Mouse (Mus musculus) kidney, adult 2 months (tissue): ENCODE measurements around the gene Camk2d.

Experiments
- CTCF ChIP-seq: fragments of 200-500 bp; conservative IDR thresholded peaks from 2 replicates; pipeline ENCODE4 v1.5.1; 2011; ENCODE audit warnings: low read depth, mild to moderate bottlenecking, control low read depth, low read length, moderate library complexity, mixed read lengths; ENCODE audit not compliant: insufficient read depth, insufficient read length
- POLR2A ChIP-seq: fragments of 200-500 bp; IDR thresholded peaks from one replicate; pipeline ENCODE4 v1.6.1; 2011; ENCODE audit warnings: low read depth, low read length, control low read depth

DNA sequence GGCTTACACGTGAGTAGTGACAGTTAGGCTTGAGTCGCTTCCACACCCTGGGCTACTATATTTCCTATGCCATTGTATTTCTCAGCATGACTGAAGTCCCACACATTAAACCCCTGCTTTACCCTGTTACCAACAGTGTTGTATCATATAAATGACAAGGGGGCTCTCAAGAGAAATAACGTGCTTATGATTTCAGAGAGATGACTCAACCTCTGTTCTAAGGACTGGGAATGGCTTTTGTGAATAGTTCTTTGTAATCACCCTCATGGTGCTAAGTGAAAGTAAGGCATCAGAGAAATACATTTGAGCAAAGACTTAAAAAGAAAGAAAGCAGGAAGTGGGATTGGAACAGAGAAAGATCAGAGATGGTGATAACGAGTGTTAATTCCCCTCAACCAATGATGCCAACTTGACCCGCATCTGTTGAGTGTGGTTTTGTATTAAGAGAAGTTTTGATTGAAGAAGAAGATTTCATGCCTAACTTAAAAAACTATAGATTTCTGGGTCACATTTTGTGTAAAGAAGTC is 238.6 kb downstream of the Camk2d start:
- TF ChIP-seq CTCF: no peak
- no peak for TF ChIP-seq POLR2A
